Mouse (Mus musculus): Measurements from ENCODE around the gene Lgals7. TPM values are rescaled to one million over a fixed set of nuclear protein-coding genes. Genes with fewer than 3 reads are reported as not detected.

The Lgals7 gene
- polyA plus RNA-seq (2012; rRNA removed) (198 and 208 TPM in 2 replicates), polyA plus RNA-seq (2014; fragmentation: Nextera tagmentation; extraction: Ambion mirVana) (37.9 and 48.4 TPM in 2 replicates)

GRCm38 (mm10) chr7:28863540-28863939 lies at the start of gene Lgals7:
TSS of gene Lgals7 (plus strand) at chr7:28863853.
- peak within 1 kb of the TSS; percentile 8; the same call in 1 of the 2 replicates for H3K4me3 ChIP-seq (replicated peaks; ENCODE audit: low read length)
- H3K27me3 ChIP-seq (ENCODE audit: control insufficient read depth, insufficient read depth, low read length) = no peaks in the 10 kb centered on the region
- ATAC-seq (ENCODE audit: low FRiP score, low read depth) (no peak), DNase-seq (ENCODE audit: low spot score) (no peak)
- 0 out of 2 replicates have a peak, but pooled peaks cover 3% of the 10 kb centered on the region for H3K9me3 ChIP-seq (ENCODE audit: control insufficient read depth, low read length)
- H3K9ac ChIP-seq (ENCODE audit: low read depth, low read length, severe bottlenecking) = no peak within 1 kb of the TSS
- peak within 1 kb of the TSS; percentile 25; the same call in 1 of the 2 replicates for H3K4me2 ChIP-seq (replicated peaks; ENCODE audit: low read depth, low read length, severe bottlenecking)
- H3K4me1 ChIP-seq (ENCODE audit: control insufficient read depth, insufficient read depth, low read length) = peaks cover 12% of the 10 kb centered on the region
- peak within 1 kb of the TSS; percentile 33; the same call in 1 of the 2 replicates for H3K27ac ChIP-seq (replicated peaks; ENCODE audit: low read depth, low read length)
- WGBS = 69% methylated on average over 6 of the region's 6 CpGs
- no peak for TF ChIP-seq POLR2A (IDR thresholded peaks at IDR 0.05; ENCODE audit: borderline replicate concordance, extremely low read depth, insufficient read depth, insufficient read length)
- H3K36me3 ChIP-seq (ENCODE audit: control insufficient read depth, insufficient read depth, low read length) = no peaks in the 10 kb centered on the region

GRCm38 (mm10) chr7:28814306-28815034 lies 49.2 kb upstream of the Lgals7 start:
- no peak overlapping the region for H3K4me3 ChIP-seq (replicated peaks; ENCODE audit: low read length)
- no peak overlapping the region for H3K4me2 ChIP-seq (replicated peaks; ENCODE audit: low read depth, low read length, severe bottlenecking)
- peaks cover 20% of the 10 kb centered on the region for H3K4me1 ChIP-seq (ENCODE audit: control insufficient read depth, insufficient read depth, low read length)
- H3K9ac ChIP-seq (ENCODE audit: low read depth, low read length, severe bottlenecking) = no peak overlapping the region
- peaks cover 75% of the 10 kb centered on the region for H3K36me3 ChIP-seq (ENCODE audit: control insufficient read depth, insufficient read depth, low read length)
- H3K9me3 ChIP-seq (ENCODE audit: control insufficient read depth, low read length) = no peaks in the 10 kb centered on the region
- 88% methylated on average over 5 of the region's 5 CpGs for WGBS
- no peak for ATAC-seq (ENCODE audit: low FRiP score, low read depth)
- no peak for DNase-seq (ENCODE audit: low spot score)
- H3K27ac ChIP-seq (replicated peaks; ENCODE audit: low read depth, low read length) = no peak overlapping the region
- H3K27me3 ChIP-seq (ENCODE audit: control insufficient read depth, insufficient read depth, low read length) = no peaks in the 10 kb centered on the region
- TF ChIP-seq POLR2A (IDR thresholded peaks at IDR 0.05; ENCODE audit: borderline replicate concordance, extremely low read depth, insufficient read depth, insufficient read length) = no peak

- no peak for ATAC-seq (ENCODE audit: low FRiP score, low read depth)
- H3K27me3 ChIP-seq (ENCODE audit: control insufficient read depth, insufficient read depth, low read length) = no peaks in the 10 kb centered on the region
- H3K4me2 ChIP-seq (replicated peaks; ENCODE audit: low read depth, low read length, severe bottlenecking) = no peak overlapping the region
- WGBS = 89% methylated on average over 9 of the region's 9 CpGs
- no peak overlapping the region for H3K4me3 ChIP-seq (replicated peaks; ENCODE audit: low read length)
- peaks cover 83% of the 10 kb centered on the region for H3K36me3 ChIP-seq (ENCODE audit: control insufficient read depth, insufficient read depth, low read length)
- peaks cover 20% of the 10 kb centered on the region for H3K4me1 ChIP-seq (ENCODE audit: control insufficient read depth, insufficient read depth, low read length)
- no peak for TF ChIP-seq POLR2A (IDR thresholded peaks at IDR 0.05; ENCODE audit: borderline replicate concordance, extremely low read depth, insufficient read depth, insufficient read length)
- H3K9ac ChIP-seq (ENCODE audit: low read depth, low read length, severe bottlenecking) = no peak overlapping the region
- no peaks in the 10 kb centered on the region for H3K9me3 ChIP-seq (ENCODE audit: control insufficient read depth, low read length)
- DNase-seq (ENCODE audit: low spot score) = no peak
- no peak overlapping the region for H3K27ac ChIP-seq (replicated peaks; ENCODE audit: low read depth, low read length)
These were observed 48.4 kb upstream of the Lgals7 start for GRCm38 (mm10) chr7:28815230-28815629.

- Histone ChIP-seq H3K36me3 (ENCODE audit: control insufficient read depth, insufficient read depth, low read length) (peaks cover 93% of the 10 kb centered on the region), H3K27me3 (ENCODE audit: control insufficient read depth, insufficient read depth, low read length) (no peaks in the 10 kb centered on the region), H3K4me3 (replicated peaks; ENCODE audit: low read length) (no peak overlapping the region), H3K9me3 (ENCODE audit: control insufficient read depth, low read length) (no peaks in the 10 kb centered on the region), H3K4me1 (ENCODE audit: control insufficient read depth, insufficient read depth, low read length) (peaks cover 20% of the 10 kb centered on the region), H3K4me2 (replicated peaks; ENCODE audit: low read depth, low read length, severe bottlenecking) (no peak overlapping the region), H3K27ac (replicated peaks; ENCODE audit: low read depth, low read length) (no peak overlapping the region), H3K9ac (ENCODE audit: low read depth, low read length, severe bottlenecking) (no peak overlapping the region)
- DNase-seq (ENCODE audit: low spot score) = no peak
- TF ChIP-seq POLR2A (IDR thresholded peaks at IDR 0.05; ENCODE audit: borderline replicate concordance, extremely low read depth, insufficient read depth, insufficient read length) = no peak
- 86% methylated on average over 9 of the region's 9 CpGs for WGBS
- no peak for ATAC-seq (ENCODE audit: low FRiP score, low read depth)
These were observed 47.5 kb upstream of the Lgals7 start for GRCm38 (mm10) chr7:28816201-28816600.

GRCm38 (mm10) chr7:28816920-28817319 lies 46.7 kb upstream of the Lgals7 start:
- WGBS = 93% methylated on average over 10 of the region's 10 CpGs
- TF ChIP-seq POLR2A (IDR thresholded peaks at IDR 0.05; ENCODE audit: borderline replicate concordance, extremely low read depth, insufficient read depth, insufficient read length) = no peak

More at GRCm38 (mm10) chr7:28816920-28817319, 46.7 kb upstream of the Lgals7 start:
- no peak overlapping the region for H3K4me2 ChIP-seq (replicated peaks; ENCODE audit: low read depth, low read length, severe bottlenecking)
- DNase-seq (ENCODE audit: low spot score) (no peak), ATAC-seq (ENCODE audit: low FRiP score, low read depth) (no peak)
- H3K36me3 ChIP-seq (ENCODE audit: control insufficient read depth, insufficient read depth, low read length) = peaks cover 99% of the 10 kb centered on the region
- H3K4me1 ChIP-seq (ENCODE audit: control insufficient read depth, insufficient read depth, low read length) = peaks cover 19% of the 10 kb centered on the region
- no peaks in the 10 kb centered on the region for H3K9me3 ChIP-seq (ENCODE audit: control insufficient read depth, low read length)
- no peaks in the 10 kb centered on the region for H3K27me3 ChIP-seq (ENCODE audit: control insufficient read depth, insufficient read depth, low read length)
- no peak overlapping the region for H3K9ac ChIP-seq (ENCODE audit: low read depth, low read length, severe bottlenecking)
- H3K4me3 ChIP-seq (replicated peaks; ENCODE audit: low read length) = no peak overlapping the region
- H3K27ac ChIP-seq (replicated peaks; ENCODE audit: low read depth, low read length) = no peak overlapping the region

Data from limb, embryonic 14.5 days (tissue).